Mouse (Mus musculus) liver, embryonic 14.5 days (tissue): ENCODE measurements around the gene Nav1.

ENCODE experiments used
- CTCF ChIP-seq: IDR thresholded peaks from 2 replicates; pipeline ENCODE4 v1.5.1; 2016; ENCODE audit warnings: antibody characterized with exemption, low read depth, control low read depth
- EP300 ChIP-seq: IDR thresholded peaks from 2 replicates; pipeline ENCODE4 v1.6.1; 2016; ENCODE audit warnings: antibody characterized with exemption, low read depth

DNA sequence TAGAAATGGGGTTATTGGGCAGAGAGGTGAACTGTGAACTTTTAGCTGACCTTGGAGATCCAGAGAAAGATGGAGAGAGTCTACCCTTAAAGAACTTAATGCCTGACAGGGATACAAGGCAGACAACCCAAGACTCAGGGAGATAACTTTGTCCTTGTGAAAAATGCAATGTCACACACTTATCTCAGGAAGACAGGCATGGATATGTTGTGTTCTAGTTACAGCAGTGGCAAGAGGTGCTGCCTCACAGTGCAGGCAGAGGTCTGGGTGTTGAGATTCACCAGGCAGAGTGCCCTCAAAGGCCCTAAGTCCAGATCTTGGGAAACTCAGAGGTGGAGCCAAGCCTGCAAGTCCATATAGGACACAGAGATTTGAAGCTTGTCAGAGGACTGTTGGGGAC, 20.2 kb downstream of the Nav1 start:
- TF ChIP-seq CTCF (no peak), EP300 (no peak)
